Comparison of ENCODE assay signal across 8 mouse cellular contexts in the genomic region with DNA sequence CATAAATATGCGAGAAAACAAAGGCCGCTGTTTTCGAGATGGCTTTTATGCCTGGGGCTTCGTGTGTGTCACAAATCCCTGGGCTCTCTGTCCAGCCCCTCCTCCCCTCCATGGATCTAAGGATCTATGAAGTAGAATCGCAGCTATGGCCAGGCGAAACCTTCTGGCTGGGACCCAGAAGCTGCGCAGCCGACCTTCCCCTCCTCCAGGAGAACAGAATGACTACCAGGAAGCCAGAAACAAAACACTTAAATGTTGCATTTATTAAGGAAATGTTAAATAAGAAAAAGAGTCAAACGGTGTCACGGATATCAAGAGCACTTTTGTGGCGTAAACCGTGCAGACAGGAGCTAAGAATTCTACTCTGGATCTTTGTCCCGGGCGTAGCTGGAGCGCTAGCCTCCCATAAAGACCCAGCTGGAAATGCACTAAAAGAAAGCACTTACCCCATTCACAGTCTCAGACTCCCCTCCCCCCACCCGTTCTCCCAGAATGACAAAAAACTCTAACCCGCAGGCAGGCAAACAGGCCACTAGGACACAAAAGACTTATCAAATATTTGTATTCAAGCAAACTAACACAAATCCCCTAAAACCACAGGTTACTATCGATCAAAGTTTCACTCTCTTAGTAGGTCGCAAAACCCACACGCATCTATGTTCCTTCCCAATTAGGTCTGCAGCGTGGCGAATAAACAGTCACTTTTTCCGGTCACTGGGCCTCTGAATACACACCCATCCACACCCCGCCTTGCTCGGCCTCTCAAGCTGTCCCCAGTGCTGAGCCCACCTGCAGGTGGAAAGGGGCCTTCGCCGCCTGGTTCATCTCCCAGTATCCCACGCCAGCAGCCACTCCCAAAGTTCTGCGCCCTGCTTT. TPM values are rescaled to one million over a fixed set of nuclear protein-coding genes. Genes with fewer than 3 reads are reported as not detected.
DNase-seq lines count a peak whose midpoint lies in the region; ATAC-seq and TF ChIP-seq lines count a peak whose summit lies in the region.
"Had no signal": no experiment of that assay in that cellular context is flagged by ENCODE, and none has a peak within 500 bp of the region (broad histone marks: within the 10 kb centered on the region; RNA-seq: fewer than 3 reads in every experiment).

No protein-coding gene starts in this region.

- no peak for TF ChIP-seq CTCF in layer of hippocampus, adult 2 months (conservative IDR thresholded peaks at IDR 0.05)
- no peak for TF ChIP-seq CTCF in cortical plate, adult 2 months (IDR thresholded peaks at IDR 0.05; ENCODE audit: extremely low read depth, insufficient read depth, low read length)
- TF ChIP-seq CTCF in olfactory bulb, adult 2 months (IDR thresholded peaks at IDR 0.05; ENCODE audit: insufficient read depth, low read depth, low read length), result no peak

- peaks cover 1% of the 10 kb centered on the region; the same call in 1 of the 2 replicates for H3K4me1 ChIP-seq in cortical plate, adult 2 months (ENCODE audit: control insufficient read depth, insufficient read depth, low read length)
- 0 out of 2 replicates have a peak, but pooled peaks cover 4% of the 10 kb centered on the region for H3K4me1 ChIP-seq in liver, embryonic 12.5 days
- H3K4me1 ChIP-seq in olfactory bulb, adult 2 months (ENCODE audit: control insufficient read depth, insufficient read depth, low read length), result peaks cover 14% of the 10 kb centered on the region

- peak overlapping the region; percentile 86; the same call in 1 of the 2 replicates for H3K27ac ChIP-seq in layer of hippocampus, adult 2 months
- no peak overlapping the region for H3K27ac ChIP-seq in cortical plate, adult 2 months (ENCODE audit: insufficient read depth, low read length)
- H3K27ac ChIP-seq in liver, embryonic 12.5 days, result no peak overlapping the region
- H3K27ac ChIP-seq in olfactory bulb, adult 2 months (ENCODE audit: insufficient read depth, low read depth, low read length), result peak overlapping the region; percentile 10
- H3K27ac ChIP-seq: macrophage had no signal

- peaks cover 37% of the 10 kb centered on the region for H3K27me3 ChIP-seq in liver, embryonic 12.5 days (replicated peaks)

- ATAC-seq in granulocyte monocyte progenitor cell, adult 5-6 weeks (replicated peaks; ENCODE audit: poor library complexity, severe bottlenecking), result peak; percentile 10; the same call in 1 of the 2 replicates
- no peak for ATAC-seq in liver, embryonic 12.5 days

- peak overlapping the region; percentile 63 for H3K4me2 ChIP-seq in liver, embryonic 12.5 days

- 7% methylated on average over 29 of the region's 29 CpGs for WGBS in liver, embryonic 12.5 days (ENCODE audit: insufficient replicate concordance)
- WGBS in olfactory bulb, adult 2 months, result 8% methylated on average over 29 of the region's 29 CpGs

- TF ChIP-seq POLR2A in cortical plate, adult 2 months (IDR thresholded peaks at IDR 0.05; ENCODE audit: extremely low read depth, insufficient read depth, low read length), result no peak
- TF ChIP-seq POLR2A in olfactory bulb, adult 2 months (IDR thresholded peaks at IDR 0.05; ENCODE audit: insufficient read depth, low read depth, low read length), result no peak

- no peaks in the 10 kb centered on the region for H3K9me3 ChIP-seq in liver, embryonic 12.5 days (replicated peaks)

- peak in 1 of 2 experiments; percentile 13 for DNase-seq in layer of hippocampus, adult 2 months (ENCODE audit: low spot score in 2 of 2)
- no peak for DNase-seq in layer of hippocampus, adult 9-10 months (ENCODE audit: low spot score)
- DNase-seq in gastrocnemius, adult 18-20 months (ENCODE audit: low spot score), result no peak

- H3K4me3 ChIP-seq in layer of hippocampus, adult 2 months, result peak overlapping the region; percentile 57
- H3K4me3 ChIP-seq in cortical plate, adult 2 months (ENCODE audit: insufficient read depth, low read length), result peak overlapping the region; percentile 51
- H3K4me3 ChIP-seq in liver, embryonic 12.5 days, result peak overlapping the region; percentile 36
- H3K4me3 ChIP-seq in olfactory bulb, adult 2 months (ENCODE audit: insufficient read depth, low read depth, low read length), result peak overlapping the region; percentile 55

- no peaks in the 10 kb centered on the region for H3K36me3 ChIP-seq in liver, embryonic 12.5 days

- no peak overlapping the region for H3K9ac ChIP-seq in liver, embryonic 12.5 days

RNA-seq across cellular contexts. Expression of gene Rprm, which starts 1.3 kb away (rescaled TPM):
- total RNA-seq in layer of hippocampus, adult 2 months (2021), result 10 to 100 TPM; 50.9 to 52.0 TPM
- 85.2 and 88.3 TPM in 2 replicates for polyA plus RNA-seq in cortical plate, adult 2 months (2012; rRNA removed)
- total RNA-seq in granulocyte monocyte progenitor cell, adult 5-6 weeks (2014; fragmentation: Nextera tagmentation), result not detected in 2 replicates
- not detected in 2 replicates for total RNA-seq in granulocyte monocyte progenitor cell, adult 5-6 weeks (2017)
- polyA plus RNA-seq in liver, embryonic 12.5 days (2016; fragmentation: Nextera tagmentation; extraction: Ambion mirVana), result 0.51 and 0.53 TPM in 2 replicates
- polyA plus RNA-seq in olfactory bulb, adult 2 months (2012; ENCODE audit: insufficient read depth, insufficient read length, low replicate concordance, missing spikeins), result not detected in 2 replicates
- under 1 TPM in 1 of 2 experiments, not detected in 1; 0.19 TPM for total RNA-seq in gastrocnemius, adult 18-20 months (2021)
- polyA plus RNA-seq: macrophage had no signal

Comparison
In these comparisons a context has a peak if more than half of its experiments do, and no peak if none do; other contexts are left out.
1. H3K27ac ChIP-seq: peak in layer of hippocampus, adult 2 months (single experiment) and olfactory bulb, adult 2 months (single experiment); none in cortical plate, adult 2 months (single experiment) and liver, embryonic 12.5 days (single experiment).
2. RNA of gene Rprm, which starts 1.3 kb away (total RNA-seq): 50.9 to 52.0 TPM in layer of hippocampus, adult 2 months; 0.19 TPM in gastrocnemius, adult 18-20 months and not detected in granulocyte monocyte progenitor cell, adult 5-6 weeks; every median in the first group is over 10 times any median in the second.
3. Peak in every context shown above with its lines, with median percentiles within 50 percentile points of each other: H3K4me3 ChIP-seq.